Mouse (Mus musculus): ENCODE data around the gene Pard3b.

DNA sequence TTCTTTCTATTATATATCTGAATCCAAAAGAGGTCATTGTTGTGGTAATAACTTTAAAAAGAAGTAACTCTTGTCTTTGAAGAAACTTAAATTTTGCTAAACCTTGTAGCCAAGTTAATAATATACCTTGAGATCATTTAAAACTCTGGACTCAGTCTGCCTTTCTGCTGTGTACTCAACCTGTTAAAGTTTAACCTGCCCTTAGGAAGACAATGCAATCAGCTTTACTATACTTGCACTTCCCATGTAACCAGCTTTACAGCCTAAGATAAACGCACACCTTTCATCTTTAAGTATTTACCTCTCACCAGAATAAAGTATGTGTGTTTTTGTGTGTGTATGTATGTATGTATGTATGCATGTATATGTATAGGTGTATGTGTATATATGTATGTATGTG lies 97.9 kb downstream of the Pard3b start:
- TF ChIP-seq CTCF (IDR thresholded peaks at IDR 0.05; ENCODE audit: insufficient read depth, low read length) (no peak), POLR2A (IDR thresholded peaks at IDR 0.05; ENCODE audit: borderline replicate concordance, extremely low read depth, low read depth, low read length) (no peak)
